Comparison of ENCODE assay signal across 22 mouse cellular contexts in the genomic region with DNA sequence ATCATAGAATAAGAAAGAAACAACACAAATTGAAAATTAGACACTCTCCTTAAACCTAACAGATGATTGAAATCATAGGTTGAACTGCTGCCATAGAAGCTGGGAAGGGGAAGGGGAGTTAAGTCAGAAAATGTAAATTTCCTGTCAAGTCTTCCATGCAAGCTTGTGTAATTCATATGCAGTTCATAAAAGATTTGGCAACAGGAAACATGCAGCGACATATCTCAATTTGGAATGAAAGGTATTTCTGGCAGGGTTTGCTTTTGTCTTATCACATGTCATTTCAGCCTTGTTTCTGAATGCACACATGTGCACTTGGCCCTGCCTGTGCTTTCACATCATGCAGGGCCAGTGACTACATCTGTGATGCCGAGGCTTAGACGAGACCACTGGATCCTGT. TPM values are rescaled to one million over a fixed set of nuclear protein-coding genes. Genes with fewer than 3 reads are reported as not detected.
DNase-seq lines count a peak whose midpoint lies in the region; ATAC-seq and TF ChIP-seq lines count a peak whose summit lies in the region.
"Had no signal": no experiment of that assay in that cellular context is flagged by ENCODE, and none has a peak within 500 bp of the region (broad histone marks: within the 10 kb centered on the region; RNA-seq: fewer than 3 reads in every experiment).

No protein-coding gene starts in this region.

- H3K36me3 ChIP-seq in forebrain, embryonic 14.5 days (ENCODE audit: control insufficient read depth, insufficient read depth, low read length), result no peaks in the 10 kb centered on the region
- H3K36me3 ChIP-seq in forebrain, embryonic 12.5 days (replicated peaks), result no peaks in the 10 kb centered on the region
- H3K36me3 ChIP-seq in limb, embryonic 14.5 days (ENCODE audit: control insufficient read depth, insufficient read depth, low read length), result no peaks in the 10 kb centered on the region
- no peaks in the 10 kb centered on the region for H3K36me3 ChIP-seq in limb, embryonic 10.5 days
- no peaks in the 10 kb centered on the region for H3K36me3 ChIP-seq in lung, postnatal 0 days (ENCODE audit: insufficient read depth, low read length)
- H3K36me3 ChIP-seq: embryonic facial prominence, embryonic 12.5 days; heart, embryonic 12.5 days; hindbrain, embryonic 15.5 days had no signal

- DNase-seq in forebrain, embryonic 14.5 days (ENCODE audit: low spot score), result peak; percentile 51
- DNase-seq in limb, embryonic 14.5 days (ENCODE audit: low spot score), result peak; percentile 27
- DNase-seq in limb, embryonic 10.5 days (ENCODE audit: low spot score), result no peak
- DNase-seq in lung, postnatal 0 days (ENCODE audit: low spot score), result peak; percentile 60
- no peak for DNase-seq in lung, postnatal 10 days
- DNase-seq in layer of hippocampus, postnatal 36 days, result no peak
- DNase-seq: adrenal gland, postnatal 14 days; cerebellum, adult 11 months; cerebellum, adult 8-10 months; cerebellum, postnatal 14 days; embryo, embryonic 11 days; gastrocnemius, postnatal 14 days; heart, adult 2 months; heart, postnatal 36 days had no signal

- no peaks in the 10 kb centered on the region for H3K9me3 ChIP-seq in forebrain, embryonic 14.5 days (replicated peaks; ENCODE audit: control insufficient read depth, low read length)
- H3K9me3 ChIP-seq in forebrain, embryonic 12.5 days, result no peaks in the 10 kb centered on the region
- H3K9me3 ChIP-seq in limb, embryonic 14.5 days (ENCODE audit: control insufficient read depth, low read length), result no peaks in the 10 kb centered on the region
- H3K9me3 ChIP-seq in limb, embryonic 10.5 days (replicated peaks), result no peaks in the 10 kb centered on the region
- H3K9me3 ChIP-seq in lung, postnatal 0 days (ENCODE audit: low read length), result no peaks in the 10 kb centered on the region
- H3K9me3 ChIP-seq: embryonic facial prominence, embryonic 12.5 days; heart, embryonic 12.5 days; hindbrain, embryonic 15.5 days had no signal

- TF ChIP-seq CTCF in lung, postnatal 0 days (IDR thresholded peaks at IDR 0.05), result no peak

- H3K4me2 ChIP-seq in forebrain, embryonic 14.5 days (ENCODE audit: low read length), result no peak overlapping the region
- no peak overlapping the region for H3K4me2 ChIP-seq in forebrain, embryonic 12.5 days
- no peak overlapping the region for H3K4me2 ChIP-seq in limb, embryonic 14.5 days (replicated peaks; ENCODE audit: low read depth, low read length, severe bottlenecking)
- H3K4me2 ChIP-seq in lung, postnatal 0 days (replicated peaks; ENCODE audit: low read depth, low read length), result no peak overlapping the region
- H3K4me2 ChIP-seq: embryonic facial prominence, embryonic 12.5 days; heart, embryonic 12.5 days; hindbrain, embryonic 15.5 days had no signal

- H3K4me3 ChIP-seq in forebrain, embryonic 14.5 days (ENCODE audit: low read depth, low read length), result no peak overlapping the region
- H3K4me3 ChIP-seq in forebrain, embryonic 12.5 days (replicated peaks), result no peak overlapping the region
- no peak overlapping the region for H3K4me3 ChIP-seq in limb, embryonic 14.5 days (replicated peaks; ENCODE audit: low read length)
- H3K4me3 ChIP-seq in limb, embryonic 10.5 days, result no peak overlapping the region
- H3K4me3 ChIP-seq in lung, postnatal 0 days (ENCODE audit: low read depth, low read length), result no peak overlapping the region
- H3K4me3 ChIP-seq: embryonic facial prominence, embryonic 12.5 days; heart, adult 2 months; heart, embryonic 12.5 days; hindbrain, embryonic 15.5 days had no signal

- H3K9ac ChIP-seq in forebrain, embryonic 14.5 days (ENCODE audit: low read length), result no peak overlapping the region
- H3K9ac ChIP-seq in forebrain, embryonic 12.5 days, result no peak overlapping the region
- no peak overlapping the region for H3K9ac ChIP-seq in limb, embryonic 14.5 days (ENCODE audit: low read depth, low read length, severe bottlenecking)
- no peak overlapping the region for H3K9ac ChIP-seq in lung, postnatal 0 days (replicated peaks; ENCODE audit: low read depth)
- H3K9ac ChIP-seq: embryonic facial prominence, embryonic 12.5 days; heart, embryonic 12.5 days; hindbrain, embryonic 15.5 days had no signal

- 73% methylated on average over 3 of the region's 3 CpGs for WGBS in forebrain, embryonic 14.5 days
- WGBS in forebrain, embryonic 12.5 days, result 85% methylated on average over 3 of the region's 3 CpGs
- 72% methylated on average over 3 of the region's 3 CpGs for WGBS in limb, embryonic 14.5 days
- 96% methylated on average over 3 of the region's 3 CpGs for WGBS in limb, embryonic 10.5 days
- 47% methylated on average over 3 of the region's 3 CpGs for WGBS in lung, postnatal 0 days

- TF ChIP-seq POLR2A in limb, embryonic 14.5 days (IDR thresholded peaks at IDR 0.05; ENCODE audit: borderline replicate concordance, extremely low read depth, insufficient read depth, insufficient read length), result no peak

- H3K27me3 ChIP-seq in forebrain, embryonic 14.5 days (replicated peaks; ENCODE audit: control insufficient read depth, insufficient read depth, low read length), result no peaks in the 10 kb centered on the region
- H3K27me3 ChIP-seq in forebrain, embryonic 12.5 days, result no peaks in the 10 kb centered on the region
- H3K27me3 ChIP-seq in limb, embryonic 14.5 days (ENCODE audit: control insufficient read depth, insufficient read depth, low read length), result no peaks in the 10 kb centered on the region
- no peaks in the 10 kb centered on the region for H3K27me3 ChIP-seq in limb, embryonic 10.5 days (ENCODE audit: low read depth, poor library complexity, severe bottlenecking)
- H3K27me3 ChIP-seq in lung, postnatal 0 days (replicated peaks; ENCODE audit: insufficient read depth, low read length), result no peaks in the 10 kb centered on the region
- H3K27me3 ChIP-seq: CH12.LX; embryonic facial prominence, embryonic 12.5 days; heart, embryonic 12.5 days; hindbrain, embryonic 15.5 days had no signal

- ATAC-seq in forebrain, embryonic 14.5 days, result peak; percentile 29; the same call in 1 of the 2 replicates
- no peak for ATAC-seq in forebrain, embryonic 12.5 days (ENCODE audit: low FRiP score)
- no peak for ATAC-seq in limb, embryonic 14.5 days (ENCODE audit: low FRiP score, low read depth)
- ATAC-seq in lung, postnatal 0 days, result peak; percentile 25; the same call in 1 of the 2 replicates
- ATAC-seq: activated CD4-positive, CD25-positive, alpha-beta regulatory T cell, adult 4 months; intestine, embryonic 16.5 days; Patski had no signal

- no peak for TF ChIP-seq EP300 in lung, postnatal 0 days (IDR thresholded peaks at IDR 0.05)

- H3K4me1 ChIP-seq in forebrain, embryonic 14.5 days (ENCODE audit: control insufficient read depth, insufficient read depth, low read length), result no peaks in the 10 kb centered on the region
- no peaks in the 10 kb centered on the region for H3K4me1 ChIP-seq in forebrain, embryonic 12.5 days
- no peaks in the 10 kb centered on the region for H3K4me1 ChIP-seq in limb, embryonic 14.5 days (ENCODE audit: control insufficient read depth, insufficient read depth, low read length)
- H3K4me1 ChIP-seq in limb, embryonic 10.5 days, result no peaks in the 10 kb centered on the region
- no peaks in the 10 kb centered on the region for H3K4me1 ChIP-seq in lung, postnatal 0 days (ENCODE audit: insufficient read depth, low read depth, low read length)
- H3K4me1 ChIP-seq: embryonic facial prominence, embryonic 12.5 days; hindbrain, embryonic 15.5 days had no signal

- no peak overlapping the region for H3K27ac ChIP-seq in forebrain, embryonic 14.5 days (ENCODE audit: low read depth, low read length)
- H3K27ac ChIP-seq in forebrain, embryonic 12.5 days, result no peak overlapping the region
- no peak overlapping the region for H3K27ac ChIP-seq in limb, embryonic 14.5 days (replicated peaks; ENCODE audit: low read depth, low read length)
- H3K27ac ChIP-seq in limb, embryonic 10.5 days, result no peak overlapping the region
- no peak overlapping the region for H3K27ac ChIP-seq in lung, postnatal 0 days (ENCODE audit: low read length)
- H3K27ac ChIP-seq: embryonic facial prominence, embryonic 12.5 days; heart, adult 2 months; hindbrain, embryonic 15.5 days had no signal

RNA-seq across cellular contexts. Expression of a gene that starts 26.3 kb away (rescaled TPM):
- 167 and 199 TPM in 2 replicates for polyA plus RNA-seq in forebrain, embryonic 14.5 days (2014; fragmentation: Nextera tagmentation; extraction: Ambion mirVana)
- polyA plus RNA-seq in forebrain, embryonic 12.5 days (2016; fragmentation: Nextera tagmentation; extraction: Ambion mirVana), result 220 and 230 TPM in 2 replicates
- 69.7 and 126 TPM in 2 replicates for polyA plus RNA-seq in limb, embryonic 14.5 days (2012; rRNA removed)
- 248 and 276 TPM in 2 replicates for polyA plus RNA-seq in limb, embryonic 14.5 days (2014; fragmentation: Nextera tagmentation; extraction: Ambion mirVana)
- polyA plus RNA-seq in limb, embryonic 10.5 days (2016; fragmentation: Nextera tagmentation; extraction: Ambion mirVana), result 303 and 307 TPM in 2 replicates
- 82.9 and 96.4 TPM in 2 replicates for polyA plus RNA-seq in lung, postnatal 0 days (2015; fragmentation: Nextera tagmentation; extraction: Ambion mirVana)
- 10 to 100 TPM; 47.0 to 52.4 TPM for total RNA-seq in layer of hippocampus, postnatal 36 days (2021)

Comparison
In these comparisons a context has a peak if more than half of its experiments do, and no peak if none do; other contexts are left out.
1. ATAC-seq: peak in forebrain, embryonic 14.5 days (single experiment) and lung, postnatal 0 days (single experiment); none in forebrain, embryonic 12.5 days (single experiment) and limb, embryonic 14.5 days (single experiment).
2. DNase-seq: peak in forebrain, embryonic 14.5 days (single experiment), limb, embryonic 14.5 days (single experiment) and lung, postnatal 0 days (single experiment); none in limb, embryonic 10.5 days (single experiment), lung, postnatal 10 days (single experiment) and layer of hippocampus, postnatal 36 days (0 of 2).